Mouse (Mus musculus) urinary bladder, adult 2 months (tissue): ENCODE results near the gene Krba1. TPM values are rescaled to one million over a fixed set of nuclear protein-coding genes. Genes with fewer than 3 reads are reported as not detected.

ENCODE experiments used
- DNase-seq: peaks from one replicate; pipeline ENCODE4 v3.0.0; 2022; ENCODE audit warnings: low spot score
- polyA plus RNA-seq: library from polyadenylated mRNA; depleted of rRNA; stranded (reverse); fragments of >200 nt; gene quantifications from 2 replicates; pipeline ENCODE4 v1.2.3, GENCODE M21; 2012; rRNA removed

Gene Krba1
- polyA plus RNA-seq, 1 experiment = 21.9 TPM

DNA sequence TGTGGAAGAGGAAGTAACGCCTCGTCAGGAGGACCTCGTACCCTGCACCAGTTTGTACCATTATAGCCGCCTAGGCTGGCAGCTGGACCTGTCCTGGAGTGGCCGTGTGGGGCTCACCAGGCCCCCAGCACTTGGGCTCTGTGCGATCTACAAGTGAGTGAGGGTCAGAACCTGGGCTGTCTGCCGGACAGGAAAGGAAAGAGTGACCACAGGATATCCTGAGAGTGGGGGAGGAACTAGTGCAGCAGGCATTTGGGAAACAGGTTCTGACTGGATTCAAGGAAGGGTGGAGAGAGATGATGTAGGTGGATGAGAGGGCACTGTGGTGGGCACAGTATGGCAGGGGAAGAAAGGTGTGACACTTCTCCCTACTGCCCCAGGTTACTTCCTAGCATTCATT, 53.1 kb downstream of the Krba1 start:
- no peak for DNase-seq

- no peak for DNase-seq
Measured at GRCm38 (mm10) chr6:48452151-48452550, 56.8 kb downstream of the Krba1 start.

DNA sequence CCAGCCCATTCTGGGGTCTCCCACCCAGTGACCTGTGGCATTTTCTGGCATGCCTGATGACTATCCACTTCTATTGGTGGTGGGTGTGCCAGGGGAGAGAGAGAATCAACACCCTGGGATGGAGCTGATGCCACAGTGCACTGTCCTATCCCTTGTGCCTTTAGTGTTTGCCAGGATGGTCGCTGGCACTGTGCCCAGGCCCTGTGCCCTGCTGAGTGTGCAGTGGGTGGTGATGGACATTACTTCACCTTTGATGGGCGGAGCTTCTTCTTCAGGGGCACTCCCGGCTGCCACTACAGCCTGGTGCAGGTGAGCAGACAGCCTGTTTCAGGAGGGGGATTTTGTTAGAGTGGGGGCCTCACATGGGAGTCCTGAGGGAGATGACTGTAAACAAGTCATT, 57.4 kb downstream of the Krba1 start:
- no peak for DNase-seq

DNA sequence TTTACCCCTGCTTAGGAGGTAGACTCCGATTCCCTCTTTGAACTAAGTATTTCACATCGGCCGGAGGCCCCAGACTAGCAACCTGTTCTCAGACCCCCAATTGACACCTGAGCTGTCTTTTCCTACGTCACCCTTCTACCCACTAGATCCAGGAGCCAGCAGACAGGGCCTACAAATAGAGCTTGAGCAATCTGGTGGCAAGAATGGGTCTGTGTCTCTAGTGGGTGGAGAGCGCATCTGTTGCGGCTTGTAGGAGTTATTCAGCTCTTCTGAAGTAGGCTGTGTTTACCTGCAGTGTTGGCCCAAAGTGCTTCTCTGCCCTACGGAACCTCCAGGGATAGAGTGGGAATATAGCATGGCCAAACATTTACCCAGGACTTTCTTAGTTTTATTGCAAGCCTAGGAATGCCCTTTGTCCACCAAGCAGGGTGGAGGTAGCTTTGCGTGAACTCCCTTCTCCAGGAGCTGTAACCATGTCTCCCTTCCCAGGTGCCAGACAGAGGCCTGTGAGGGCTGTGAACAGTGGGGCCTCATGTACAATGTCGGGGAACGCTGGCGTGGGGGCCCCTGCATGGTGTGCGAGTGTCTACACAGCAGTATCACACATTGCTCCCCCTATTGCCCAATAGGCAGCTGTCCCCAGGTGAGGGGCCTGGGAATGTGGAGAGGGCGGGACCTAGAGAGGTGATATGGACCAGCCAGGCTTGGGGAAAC, 69.7 kb downstream of the Krba1 start:
- DNase-seq = no peak

GRCm38 (mm10) chr6:48466715-48467114, 71.3 kb downstream of the Krba1 start:
- no peak for DNase-seq

GRCm38 (mm10) chr6:48467490-48467889, 72.1 kb downstream of the Krba1 start:
- DNase-seq = no peak

Other genes starting within 250 kb of the Krba1 start
- gene Zfp467, start 50.2 kb downstream of the Krba1 start, polyA plus RNA-seq = 55.6 and 64.6 TPM in 2 replicates
- gene Sspo, start 52.6 kb downstream of the Krba1 start, polyA plus RNA-seq = 1.5 and 1.8 TPM in 2 replicates
- gene Atp6v0e2, start 142.0 kb downstream of the Krba1 start, polyA plus RNA-seq = 50.0 and 56.9 TPM in 2 replicates
- gene Lrrc61, start 159.2 kb downstream of the Krba1 start, polyA plus RNA-seq = 12.3 and 13.4 TPM in 2 replicates
- 374 and 453 TPM in 2 replicates for gene Rarres2, start 177.2 kb downstream of the Krba1 start, polyA plus RNA-seq
- gene Gm45021, start 194.0 kb downstream of the Krba1 start, polyA plus RNA-seq = 0.47 and 0.56 TPM in 2 replicates
- gene Repin1, start 198.3 kb downstream of the Krba1 start, polyA plus RNA-seq = 45.0 and 45.4 TPM in 2 replicates
- gene Gm44965, start 198.4 kb downstream of the Krba1 start, polyA plus RNA-seq = not detected in 2 replicates
- gene Zfp775, start 206.5 kb downstream of the Krba1 start, polyA plus RNA-seq = 4.6 and 7.7 TPM in 2 replicates
- gene AI854703, start 231.2 kb downstream of the Krba1 start, polyA plus RNA-seq = 5.7 and 6.2 TPM in 2 replicates